Mouse (Mus musculus): Measurements from ENCODE around the gene Tmem132e. TPM values are rescaled to one million over a fixed set of nuclear protein-coding genes. Genes with fewer than 3 reads are reported as not detected.
A peak's percentile ranks its signal among the peaks of the same experiment; 100 is the strongest.

Tmem132e gene
- polyA plus RNA-seq (2015; fragmentation: Nextera tagmentation; extraction: Ambion mirVana), result 0.04 TPM in 1 of 2 replicates, not detected in the other

DNA sequence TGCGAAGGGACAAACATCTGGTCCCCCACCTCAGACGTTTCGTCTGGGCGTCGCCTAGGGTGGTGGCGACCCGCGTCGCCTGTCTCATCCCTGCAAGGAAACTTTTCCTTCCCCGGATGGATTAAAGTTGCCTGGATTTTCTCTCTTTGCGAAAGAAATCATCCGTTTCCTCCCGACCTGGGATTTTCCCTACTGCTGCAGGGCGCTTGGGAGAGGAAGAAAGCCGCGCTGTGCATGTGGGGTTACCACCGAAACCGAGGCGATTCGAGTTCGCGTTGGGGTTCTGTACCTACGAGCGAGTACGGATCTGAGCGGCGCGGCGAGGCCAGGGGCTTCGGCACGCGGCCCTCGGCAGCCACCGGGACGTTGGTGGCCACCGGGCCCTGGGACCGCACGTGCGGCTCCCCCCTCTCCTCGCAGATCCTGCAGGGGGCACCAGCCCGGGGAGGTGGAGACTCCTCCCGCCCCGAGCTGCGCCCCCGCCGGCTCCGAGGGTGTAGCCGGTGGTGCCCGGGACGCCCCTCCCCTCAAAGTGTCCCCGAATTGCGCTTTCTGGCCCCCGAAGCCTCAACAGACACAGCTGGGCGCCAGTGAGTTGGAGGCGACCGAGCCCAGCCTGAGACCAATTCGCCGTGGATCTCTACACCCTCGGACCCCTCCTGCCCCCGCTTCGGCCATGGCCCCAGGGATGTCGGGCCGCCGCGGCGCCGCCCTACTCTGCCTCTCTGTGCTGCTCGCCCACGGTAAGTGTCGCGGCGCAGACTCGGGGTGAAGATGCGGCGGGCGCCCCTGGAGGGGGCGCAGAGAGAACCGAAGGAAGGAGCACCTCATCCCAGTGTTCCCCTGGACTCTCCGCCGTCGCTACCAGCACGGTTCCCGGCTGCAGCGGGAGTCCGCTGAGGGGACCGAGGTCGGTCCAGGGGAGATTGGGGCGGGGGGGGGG lies at the start of gene Tmem132e:
Gene Tmem132e, plus strand, starts transcription at position 530 of the 943 bp plus-strand sequence.
- ATAC-seq (ENCODE audit: low read depth), result 0 out of 2 replicates have a peak, but pooled peaks have one; percentile 23
- Histone ChIP-seq H3K9ac (ENCODE audit: low read length) (peak within 1 kb of the TSS; percentile 52), H3K4me1 (replicated peaks; ENCODE audit: control insufficient read depth, insufficient read depth, low read length) (peaks cover 20% of the 10 kb centered on the region)

DNA sequence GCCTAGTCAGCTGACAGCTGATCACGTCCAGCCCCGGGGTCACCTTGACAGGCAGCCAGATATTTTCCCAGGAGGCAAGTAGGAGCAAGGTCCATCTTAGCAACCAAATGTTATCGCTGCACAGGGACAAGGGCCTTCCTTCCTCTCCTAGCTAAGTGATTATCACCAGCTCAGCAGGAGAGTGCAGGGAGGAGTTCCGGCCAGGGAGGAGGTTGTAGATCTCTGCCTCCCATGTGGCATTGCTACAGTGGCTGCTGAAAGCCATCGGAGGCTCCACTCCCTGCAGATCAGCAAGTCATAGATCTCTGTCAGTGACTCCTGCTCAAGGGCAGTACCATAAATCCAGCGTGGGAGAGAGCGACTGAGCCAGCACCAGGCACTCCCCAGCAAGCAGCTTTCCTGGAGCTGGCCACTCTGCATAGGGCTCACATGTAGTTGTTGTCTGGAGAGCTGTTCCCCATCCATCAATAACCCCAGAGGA lies 48.7 kb upstream of the Tmem132e start:
- no peaks in the 10 kb centered on the region for H3K9me3 ChIP-seq (ENCODE audit: control insufficient read depth, low read length)

More for the DNA sequence above, at the start of gene Tmem132e:
- Histone ChIP-seq H3K4me3 (ENCODE audit: low read length) (peak within 1 kb of the TSS; percentile 54), H3K27ac (ENCODE audit: low read length) (no peak within 1 kb of the TSS), H3K4me2 (ENCODE audit: low read depth, low read length) (peak within 1 kb of the TSS; percentile 83), H3K9me3 (ENCODE audit: control insufficient read depth, low read length) (no peaks in the 10 kb centered on the region), H3K27me3 (ENCODE audit: control insufficient read depth, insufficient read depth, low read depth, low read length) (peaks cover 71% of the 10 kb centered on the region), H3K36me3 (ENCODE audit: control insufficient read depth, insufficient read depth, low read length) (no peaks in the 10 kb centered on the region)
- WGBS, result under 1% methylated on average over 88 of the region's 88 CpGs

DNA sequence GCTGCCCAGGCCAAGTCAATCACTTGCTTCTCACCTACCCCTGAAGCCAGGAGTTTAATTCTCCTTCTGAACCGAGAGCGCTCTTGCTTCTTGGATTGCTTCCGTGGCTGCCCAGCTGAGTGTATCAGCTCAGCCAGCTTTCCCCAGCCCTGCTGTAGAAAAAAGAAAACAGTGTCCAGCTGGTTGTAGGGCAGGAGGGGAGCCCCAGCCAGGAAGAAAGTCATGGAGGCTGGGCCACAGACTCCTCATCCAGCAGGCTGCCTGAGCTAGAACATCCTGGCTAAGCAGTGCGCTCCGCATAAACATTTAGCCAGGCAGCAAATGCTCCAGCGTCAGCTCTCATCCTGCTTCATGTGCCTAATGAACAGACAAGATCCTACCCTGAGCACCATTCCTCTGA lies 48.3 kb upstream of the Tmem132e start:
- peaks cover 4% of the 10 kb centered on the region; the same call in 1 of the 2 replicates for H3K4me1 ChIP-seq (replicated peaks; ENCODE audit: control insufficient read depth, insufficient read depth, low read length)
- H3K27me3 ChIP-seq (ENCODE audit: control insufficient read depth, insufficient read depth, low read depth, low read length), result no peaks in the 10 kb centered on the region
- no peak overlapping the region for H3K4me2 ChIP-seq (ENCODE audit: low read depth, low read length)
- no peak for ATAC-seq (ENCODE audit: low read depth)
- H3K27ac ChIP-seq (ENCODE audit: low read length), result no peak overlapping the region
- H3K36me3 ChIP-seq (ENCODE audit: control insufficient read depth, insufficient read depth, low read length), result no peaks in the 10 kb centered on the region
- WGBS, result 27% methylated on average over 6 of the region's 6 CpGs
- no peaks in the 10 kb centered on the region for H3K9me3 ChIP-seq (ENCODE audit: control insufficient read depth, low read length)
- no peak overlapping the region for H3K9ac ChIP-seq (ENCODE audit: low read length)
- no peak overlapping the region for H3K4me3 ChIP-seq (ENCODE audit: low read length)

More for the DNA sequence above, 48.7 kb upstream of the Tmem132e start:
- Histone ChIP-seq H3K4me2 (ENCODE audit: low read depth, low read length) (no peak overlapping the region), H3K9ac (ENCODE audit: low read length) (no peak overlapping the region), H3K27ac (ENCODE audit: low read length) (no peak overlapping the region), H3K4me3 (ENCODE audit: low read length) (no peak overlapping the region), H3K27me3 (ENCODE audit: control insufficient read depth, insufficient read depth, low read depth, low read length) (no peaks in the 10 kb centered on the region), H3K36me3 (ENCODE audit: control insufficient read depth, insufficient read depth, low read length) (no peaks in the 10 kb centered on the region), H3K4me1 (replicated peaks; ENCODE audit: control insufficient read depth, insufficient read depth, low read length) (peaks cover 4% of the 10 kb centered on the region; the same call in 1 of the 2 replicates)
- ATAC-seq (ENCODE audit: low read depth), result no peak
- WGBS, result 16% methylated on average over 7 of the region's 7 CpGs

GRCm38 (mm10) chr11:82340900-82341299 lies 47.8 kb upstream of the Tmem132e start:
- H3K9ac ChIP-seq (ENCODE audit: low read length), result no peak overlapping the region
- no peaks in the 10 kb centered on the region for H3K36me3 ChIP-seq (ENCODE audit: control insufficient read depth, insufficient read depth, low read length)
- H3K4me3 ChIP-seq (ENCODE audit: low read length), result no peak overlapping the region
- H3K27me3 ChIP-seq (ENCODE audit: control insufficient read depth, insufficient read depth, low read depth, low read length), result no peaks in the 10 kb centered on the region
- H3K4me2 ChIP-seq (ENCODE audit: low read depth, low read length), result no peak overlapping the region
- no peak for ATAC-seq (ENCODE audit: low read depth)
- no peaks in the 10 kb centered on the region for H3K9me3 ChIP-seq (ENCODE audit: control insufficient read depth, low read length)
- peaks cover 4% of the 10 kb centered on the region; the same call in 1 of the 2 replicates for H3K4me1 ChIP-seq (replicated peaks; ENCODE audit: control insufficient read depth, insufficient read depth, low read length)
- 33% methylated on average over 2 of the region's 2 CpGs for WGBS
- H3K27ac ChIP-seq (ENCODE audit: low read length), result no peak overlapping the region

DNA sequence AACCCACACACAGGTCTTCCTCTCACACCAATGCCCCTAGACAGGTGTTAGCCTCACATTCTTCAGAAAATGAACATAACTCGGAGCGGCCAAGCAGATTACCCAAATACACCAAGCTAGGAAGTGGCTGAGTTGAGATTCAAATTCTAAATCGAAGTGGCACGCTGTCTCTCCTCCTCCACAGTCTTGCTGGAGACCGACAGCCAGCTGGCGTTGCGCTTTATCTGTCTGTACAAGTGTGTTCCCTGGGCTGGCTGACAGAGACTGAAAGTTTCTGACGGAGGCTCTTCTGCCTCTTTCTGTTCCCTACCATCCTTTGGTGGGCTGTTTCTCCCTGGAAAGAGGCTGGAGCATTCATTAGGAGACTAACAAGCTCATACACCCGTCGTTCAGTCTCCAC lies 37.7 kb upstream of the Tmem132e start:
- H3K9ac ChIP-seq (ENCODE audit: low read length), result no peak overlapping the region
- H3K9me3 ChIP-seq (ENCODE audit: control insufficient read depth, low read length), result no peaks in the 10 kb centered on the region
- H3K4me3 ChIP-seq (ENCODE audit: low read length), result no peak overlapping the region
- 72% methylated on average over 10 of the region's 10 CpGs for WGBS
- no peaks in the 10 kb centered on the region for H3K27me3 ChIP-seq (ENCODE audit: control insufficient read depth, insufficient read depth, low read depth, low read length)
- H3K4me2 ChIP-seq (ENCODE audit: low read depth, low read length), result no peak overlapping the region
- no peak for ATAC-seq (ENCODE audit: low read depth)
- no peaks in the 10 kb centered on the region for H3K36me3 ChIP-seq (ENCODE audit: control insufficient read depth, insufficient read depth, low read length)
- no peaks in the 10 kb centered on the region for H3K4me1 ChIP-seq (replicated peaks; ENCODE audit: control insufficient read depth, insufficient read depth, low read length)
- H3K27ac ChIP-seq (ENCODE audit: low read length), result no peak overlapping the region

GRCm38 (mm10) chr11:82370151-82370550 lies 18.5 kb upstream of the Tmem132e start:
- Histone ChIP-seq H3K9me3 (ENCODE audit: control insufficient read depth, low read length) (no peaks in the 10 kb centered on the region), H3K9ac (ENCODE audit: low read length) (no peak overlapping the region), H3K4me2 (ENCODE audit: low read depth, low read length) (no peak overlapping the region), H3K27ac (ENCODE audit: low read length) (no peak overlapping the region), H3K27me3 (ENCODE audit: control insufficient read depth, insufficient read depth, low read depth, low read length) (no peaks in the 10 kb centered on the region), H3K36me3 (ENCODE audit: control insufficient read depth, insufficient read depth, low read length) (no peaks in the 10 kb centered on the region), H3K4me1 (replicated peaks; ENCODE audit: control insufficient read depth, insufficient read depth, low read length) (no peaks in the 10 kb centered on the region), H3K4me3 (ENCODE audit: low read length) (no peak overlapping the region)
- 52% methylated on average over 11 of the region's 11 CpGs for WGBS
- no peak for ATAC-seq (ENCODE audit: low read depth)

DNA sequence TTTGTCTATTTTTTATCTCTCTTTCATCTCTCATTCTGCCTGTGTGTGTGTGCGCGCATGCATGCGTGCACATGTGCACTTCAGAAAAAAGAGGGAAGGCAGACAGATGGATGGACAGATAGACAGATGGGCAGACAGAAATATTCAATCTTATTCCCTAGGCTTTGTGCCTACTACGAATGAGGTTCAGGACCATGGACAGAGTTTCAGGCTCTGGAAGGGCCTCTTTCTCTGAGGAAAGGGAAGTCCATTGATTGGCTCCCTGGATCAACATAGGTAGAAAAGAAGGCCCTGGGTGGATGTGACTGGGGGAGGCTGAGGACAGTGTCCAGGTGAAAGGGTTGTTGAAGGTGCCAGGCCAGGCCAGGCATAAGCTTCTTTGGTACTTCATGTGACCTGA lies 17.1 kb upstream of the Tmem132e start:
- Histone ChIP-seq H3K4me1 (replicated peaks; ENCODE audit: control insufficient read depth, insufficient read depth, low read length) (no peaks in the 10 kb centered on the region), H3K4me3 (ENCODE audit: low read length) (no peak overlapping the region), H3K9me3 (ENCODE audit: control insufficient read depth, low read length) (no peaks in the 10 kb centered on the region), H3K4me2 (ENCODE audit: low read depth, low read length) (no peak overlapping the region), H3K27ac (ENCODE audit: low read length) (no peak overlapping the region), H3K9ac (ENCODE audit: low read length) (no peak overlapping the region), H3K27me3 (ENCODE audit: control insufficient read depth, insufficient read depth, low read depth, low read length) (no peaks in the 10 kb centered on the region), H3K36me3 (ENCODE audit: control insufficient read depth, insufficient read depth, low read length) (no peaks in the 10 kb centered on the region)
- ATAC-seq (ENCODE audit: low read depth), result no peak
- 63% methylated on average over 4 of the region's 4 CpGs for WGBS

DNA sequence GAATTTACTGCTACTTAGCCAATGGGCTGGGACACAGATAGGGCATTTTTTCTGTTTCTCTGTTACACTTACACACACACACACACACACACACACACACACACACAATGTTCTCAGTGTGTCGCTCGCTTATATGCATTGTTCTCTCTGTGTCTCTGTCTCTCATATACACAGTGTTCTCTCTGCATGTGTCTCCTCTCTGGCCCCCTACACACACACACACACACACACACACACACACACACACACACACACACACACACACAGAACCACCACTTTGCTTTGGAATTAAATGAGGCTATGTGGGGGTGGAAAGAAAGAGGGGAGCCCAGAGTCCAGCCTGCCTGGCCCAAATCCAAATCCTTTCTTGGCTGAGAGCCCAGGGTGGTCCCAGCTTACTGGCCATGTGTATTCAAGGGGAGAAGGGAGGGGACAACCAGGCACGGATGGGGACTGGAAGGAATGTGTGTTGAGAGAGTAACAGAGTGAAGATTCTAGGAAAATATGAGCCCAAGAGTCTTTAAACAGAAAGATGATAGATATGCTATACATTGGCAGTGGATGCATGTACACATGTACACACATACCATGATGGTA lies 8.0 kb upstream of the Tmem132e start:
- H3K36me3 ChIP-seq (ENCODE audit: control insufficient read depth, insufficient read depth, low read length), result no peaks in the 10 kb centered on the region
- 30% methylated on average over 3 of the region's 3 CpGs for WGBS

DNA sequence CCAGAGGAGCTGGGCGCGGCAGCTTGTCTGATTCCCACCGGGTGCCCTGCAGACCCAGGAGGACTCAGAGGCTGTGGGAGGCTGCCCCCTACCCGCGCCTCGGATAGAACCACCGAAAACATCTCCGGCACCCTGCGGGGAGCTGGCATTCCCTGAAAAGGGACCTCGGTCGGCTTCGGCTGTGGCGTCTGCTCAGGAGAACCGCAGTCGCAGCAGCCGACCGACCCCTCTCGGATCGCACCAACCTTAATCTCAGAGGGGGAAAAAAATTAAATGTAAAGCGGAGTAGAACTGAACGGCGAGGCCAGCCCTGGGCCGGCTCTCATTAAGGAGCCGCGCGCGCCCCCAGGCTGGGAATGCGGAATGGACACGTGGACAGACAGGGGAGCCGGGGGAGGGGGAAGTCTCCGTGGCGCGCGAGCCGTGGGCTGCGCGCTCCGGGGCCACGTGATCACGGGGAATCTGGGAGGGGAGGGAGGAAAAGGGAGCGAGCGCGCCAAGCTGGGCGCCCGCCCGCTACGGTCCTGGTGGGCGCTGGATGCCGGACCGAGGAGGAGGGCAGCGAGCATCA lies 1.6 kb upstream of the Tmem132e start:
- ATAC-seq (ENCODE audit: low read depth), result peak; percentile 59; the same call in 1 of the 2 replicates
- Histone ChIP-seq H3K27me3 (ENCODE audit: control insufficient read depth, insufficient read depth, low read depth, low read length) (peaks cover 79% of the 10 kb centered on the region), H3K4me2 (ENCODE audit: low read depth, low read length) (peak overlapping the region; percentile 83), H3K4me1 (replicated peaks; ENCODE audit: control insufficient read depth, insufficient read depth, low read length) (peaks cover 20% of the 10 kb centered on the region), H3K36me3 (ENCODE audit: control insufficient read depth, insufficient read depth, low read length) (no peaks in the 10 kb centered on the region), H3K4me3 (ENCODE audit: low read length) (peak overlapping the region; percentile 54), H3K9me3 (ENCODE audit: control insufficient read depth, low read length) (no peaks in the 10 kb centered on the region), H3K27ac (ENCODE audit: low read length) (no peak overlapping the region), H3K9ac (ENCODE audit: low read length) (no peak overlapping the region; the same call in 1 of the 2 replicates)
- under 1% methylated on average over 51 of the region's 51 CpGs for WGBS

More for the DNA sequence above, 8.0 kb upstream of the Tmem132e start:
- Histone ChIP-seq H3K9me3 (ENCODE audit: control insufficient read depth, low read length) (no peaks in the 10 kb centered on the region), H3K9ac (ENCODE audit: low read length) (no peak overlapping the region), H3K4me2 (ENCODE audit: low read depth, low read length) (no peak overlapping the region), H3K4me3 (ENCODE audit: low read length) (no peak overlapping the region), H3K27me3 (ENCODE audit: control insufficient read depth, insufficient read depth, low read depth, low read length) (peaks cover 19% of the 10 kb centered on the region), H3K4me1 (replicated peaks; ENCODE audit: control insufficient read depth, insufficient read depth, low read length) (no peaks in the 10 kb centered on the region; the same call in 1 of the 2 replicates), H3K27ac (ENCODE audit: low read length) (no peak overlapping the region)
- no peak for ATAC-seq (ENCODE audit: low read depth)

Measured in lung, embryonic 16.5 days (tissue).